Mouse (Mus musculus) liver, embryonic 13.5 days (tissue): Measurements from ENCODE around the gene Slc22a4. TPM values are rescaled to one million over a fixed set of nuclear protein-coding genes. Genes with fewer than 3 reads are reported as not detected.
"Not testable (repeated sequence)": the region's sequence is repeated elsewhere in the genome, so short reads cannot be mapped to it uniquely, and the experiment has no call there.

Experiments
- ATAC-seq: fragments of 200-750 bp; cut with Nextera tagmentation; 2 replicates; pipeline ENCODE4 v1.8.0; 2017; ENCODE audit warnings: low read depth, mild to moderate bottlenecking, moderate number of reproducible peaks, moderate library complexity
- DNase-seq: peaks from one replicate; pipeline ENCODE4 v3.0.0; 2022
- H3K27ac ChIP-seq: fragments of 300-500 bp; sonication (generic); 2 replicates; pipeline ENCODE4 v1.5.1; 2015; ENCODE audit warnings: moderate library complexity, mild to moderate bottlenecking, inconsistent platforms
- H3K27me3 ChIP-seq: fragments of 300-500 bp; sonication (generic); 2 replicates; pipeline ENCODE4 v1.6.1; 2015; ENCODE audit warnings: mild to moderate bottlenecking, inconsistent platforms
- H3K36me3 ChIP-seq: fragments of 300-500 bp; sonication (generic); 2 replicates; pipeline ENCODE4 v1.6.1; 2015; ENCODE audit warnings: mild to moderate bottlenecking, inconsistent platforms
- H3K4me1 ChIP-seq: fragments of 300-500 bp; sonication (generic); replicated peaks from 2 replicates; pipeline ENCODE4 v1.6.1; 2015; ENCODE audit warnings: inconsistent platforms
- H3K4me2 ChIP-seq: fragments of 300-500 bp; sonication (generic); 2 replicates; pipeline ENCODE4 v1.6.1; 2015; ENCODE audit warnings: inconsistent platforms, mild to moderate bottlenecking, moderate library complexity
- H3K4me3 ChIP-seq: fragments of 300-500 bp; sonication (generic); replicated peaks from 2 replicates; pipeline ENCODE4 v1.5.1; 2015; ENCODE audit warnings: mild to moderate bottlenecking, inconsistent platforms
- H3K9ac ChIP-seq: fragments of 300-500 bp; sonication (generic); 2 replicates; pipeline ENCODE4 v1.6.1; 2015; ENCODE audit warnings: mild to moderate bottlenecking, inconsistent platforms
- H3K9me3 ChIP-seq: fragments of 300-500 bp; sonication (generic); replicated peaks from 2 replicates; pipeline ENCODE4 v1.6.1; 2016; ENCODE audit warnings: inconsistent platforms
- WGBS: fragments of 180-500 bp; shearing (Covaris S2); methylation state at CpG from one replicate; pipeline ENCODE4 v1.1.7; 2015; ENCODE audit not compliant: insufficient replicate concordance; 5-methylcytosine and 5-hydroxymethylcytosine counted together
- polyA plus RNA-seq: library from polyadenylated mRNA; unstranded; fragments of >200 nt; fragmentation: Nextera tagmentation; extraction: Ambion mirVana; gene quantifications from 2 replicates; pipeline ENCODE4 v1.2.1, GENCODE M21; 2015

The Slc22a4 gene
- polyA plus RNA-seq, 1 experiment from 2014 or later = 33.7 TPM

GRCm38 (mm10) chr11:54002761-54003717 lies 24.9 kb downstream of the Slc22a4 start:
- H3K27me3 ChIP-seq, H3K9me3 ChIP-seq, H3K4me3 ChIP-seq, ATAC-seq, H3K4me2 ChIP-seq: not testable (repeated sequence)
- peak overlapping the region; percentile 97 for H3K27ac ChIP-seq
- peaks cover 59% of the 10 kb centered on the region for H3K4me1 ChIP-seq
- peak; percentile 54 for DNase-seq
- H3K36me3 ChIP-seq = peaks cover 83% of the 10 kb centered on the region
- 47% methylated on average over 12 of the region's 12 CpGs for WGBS
- H3K9ac ChIP-seq = peak overlapping the region; percentile 65; the same call in 1 of the 2 replicates

- Histone ChIP-seq H3K4me2 (no peak overlapping the region), H3K4me3 (no peak overlapping the region), H3K27me3 (no peaks in the 10 kb centered on the region), H3K9me3 (no peaks in the 10 kb centered on the region), H3K9ac (no peak overlapping the region), H3K36me3 (peaks cover 83% of the 10 kb centered on the region), H3K27ac (0 out of 2 replicates have a peak overlapping the region, but pooled peaks have one; percentile 14), H3K4me1 (peaks cover 52% of the 10 kb centered on the region)
- ATAC-seq (no peak), DNase-seq (peak; percentile 28)
- WGBS = 9% methylated on average over 5 of the region's 5 CpGs
These were observed 25.6 kb downstream of the Slc22a4 start for GRCm38 (mm10) chr11:54002147-54002760.

- Histone ChIP-seq H3K9me3 (no peaks in the 10 kb centered on the region), H3K27ac (no peak overlapping the region), H3K4me2 (no peak overlapping the region), H3K36me3 (peaks cover 99% of the 10 kb centered on the region), H3K4me3 (no peak overlapping the region), H3K9ac (no peak overlapping the region), H3K4me1 (peaks cover 8% of the 10 kb centered on the region), H3K27me3 (no peaks in the 10 kb centered on the region)
- DNase-seq (no peak), ATAC-seq (no peak)
- 73% methylated on average over 2 of the region's 2 CpGs for WGBS
These were observed 30.2 kb downstream of the Slc22a4 start for GRCm38 (mm10) chr11:53997661-53998060.

- no peak overlapping the region for H3K27ac ChIP-seq
- H3K36me3 ChIP-seq = peaks cover 99% of the 10 kb centered on the region
- H3K4me2 ChIP-seq = no peak overlapping the region
- no peak overlapping the region for H3K9ac ChIP-seq
- H3K9me3 ChIP-seq = no peaks in the 10 kb centered on the region
- no peaks in the 10 kb centered on the region for H3K27me3 ChIP-seq
- no peaks in the 10 kb centered on the region for H3K4me1 ChIP-seq
- H3K4me3 ChIP-seq = no peak overlapping the region
- 79% methylated on average over 4 of the region's 4 CpGs for WGBS
- DNase-seq (no peak), ATAC-seq (no peak)
These were observed 35.6 kb downstream of the Slc22a4 start for GRCm38 (mm10) chr11:53992264-53992663.

GRCm38 (mm10) chr11:53989232-53989631 lies 38.7 kb downstream of the Slc22a4 start:
- peaks cover 98% of the 10 kb centered on the region for H3K36me3 ChIP-seq
- DNase-seq = no peak

GRCm38 (mm10) chr11:53988081-53988480 lies 39.8 kb downstream of the Slc22a4 start:
- Histone ChIP-seq H3K27ac (no peak overlapping the region), H3K36me3 (peaks cover 98% of the 10 kb centered on the region), H3K9ac (no peak overlapping the region), H3K4me1 (no peaks in the 10 kb centered on the region), H3K4me2 (no peak overlapping the region), H3K27me3 (no peaks in the 10 kb centered on the region), H3K4me3 (no peak overlapping the region), H3K9me3 (no peaks in the 10 kb centered on the region)
- no peak for DNase-seq
- ATAC-seq = no peak
- WGBS = 77% methylated on average over 4 of the region's 4 CpGs

More at GRCm38 (mm10) chr11:53989232-53989631, 38.7 kb downstream of the Slc22a4 start:
- 55% methylated on average over 1 of the region's 1 CpGs for WGBS
- Histone ChIP-seq H3K9me3 (no peaks in the 10 kb centered on the region), H3K27me3 (no peaks in the 10 kb centered on the region), H3K27ac (no peak overlapping the region), H3K4me1 (no peaks in the 10 kb centered on the region), H3K4me3 (no peak overlapping the region), H3K4me2 (no peak overlapping the region), H3K9ac (no peak overlapping the region)
- no peak for ATAC-seq

- no peaks in the 10 kb centered on the region for H3K9me3 ChIP-seq
- peaks cover 5% of the 10 kb centered on the region; the same call in 1 of the 2 replicates for H3K27me3 ChIP-seq
- H3K4me1 ChIP-seq = peaks cover 17% of the 10 kb centered on the region
- no peak for ATAC-seq
- no peak overlapping the region for H3K4me3 ChIP-seq
- H3K27ac ChIP-seq = no peak overlapping the region
- WGBS = 88% methylated on average over 4 of the region's 4 CpGs
- DNase-seq = no peak
- no peak overlapping the region for H3K9ac ChIP-seq
- H3K4me2 ChIP-seq = no peak overlapping the region
- peaks cover 44% of the 10 kb centered on the region for H3K36me3 ChIP-seq
These were observed 46.5 kb downstream of the Slc22a4 start for GRCm38 (mm10) chr11:53981396-53981795.

GRCm38 (mm10) chr11:53979788-53980621 lies 47.9 kb downstream of the Slc22a4 start, which contains the start of gene Slc22a21:
Gene Slc22a21 (minus strand): TSS chr11:53980332.
- DNase-seq (peak; percentile 79), ATAC-seq (peak; percentile 97)
- Histone ChIP-seq H3K27me3 (peaks cover 5% of the 10 kb centered on the region; the same call in 1 of the 2 replicates), H3K4me3 (peak within 1 kb of the TSS; percentile 67), H3K9ac (peak within 1 kb of the TSS; percentile 72), H3K4me2 (peak within 1 kb of the TSS; percentile 96), H3K36me3 (peaks cover 31% of the 10 kb centered on the region), H3K27ac (no peak within 1 kb of the TSS), H3K4me1 (peaks cover 17% of the 10 kb centered on the region), H3K9me3 (no peaks in the 10 kb centered on the region)
- 1% methylated on average over 73 of the region's 73 CpGs for WGBS

GRCm38 (mm10) chr11:53979456-53979787 lies 48.5 kb downstream of the Slc22a4 start:
- not testable (repeated sequence) for H3K9me3 ChIP-seq, H3K27me3 ChIP-seq, H3K27ac ChIP-seq, DNase-seq, ATAC-seq
- peak overlapping the region; percentile 72 for H3K9ac ChIP-seq
- H3K4me2 ChIP-seq = peak overlapping the region; percentile 96
- peaks cover 25% of the 10 kb centered on the region for H3K36me3 ChIP-seq
- H3K4me3 ChIP-seq = peak overlapping the region; percentile 67
- peaks cover 17% of the 10 kb centered on the region for H3K4me1 ChIP-seq
- 1% methylated on average over 23 of the region's 23 CpGs for WGBS

- no peak overlapping the region for H3K4me2 ChIP-seq
- ATAC-seq (no peak), DNase-seq (no peak)
- peaks cover 8% of the 10 kb centered on the region for H3K36me3 ChIP-seq
- H3K4me3 ChIP-seq = no peak overlapping the region
- WGBS = 60% methylated on average over 3 of the region's 3 CpGs
- peaks cover 17% of the 10 kb centered on the region for H3K4me1 ChIP-seq
- no peaks in the 10 kb centered on the region for H3K9me3 ChIP-seq
- H3K9ac ChIP-seq = no peak overlapping the region
- no peak overlapping the region for H3K27ac ChIP-seq
- peaks cover 5% of the 10 kb centered on the region; the same call in 1 of the 2 replicates for H3K27me3 ChIP-seq
These were observed 50.2 kb downstream of the Slc22a4 start for GRCm38 (mm10) chr11:53977672-53978071.

GRCm38 (mm10) chr11:53975559-53975958 lies 52.3 kb downstream of the Slc22a4 start:
- Histone ChIP-seq H3K27ac (no peak overlapping the region), H3K9me3 (no peaks in the 10 kb centered on the region), H3K27me3 (peaks cover 5% of the 10 kb centered on the region; the same call in 1 of the 2 replicates), H3K4me3 (no peak overlapping the region), H3K9ac (no peak overlapping the region), H3K36me3 (0 out of 2 replicates have a peak, but pooled peaks cover 2% of the 10 kb centered on the region), H3K4me2 (no peak overlapping the region), H3K4me1 (peaks cover 16% of the 10 kb centered on the region)
- ATAC-seq = no peak
- no peak for DNase-seq
